Mouse (Mus musculus): ENCODE measurements around the gene Pip4k2a. TPM values are rescaled to one million over a fixed set of nuclear protein-coding genes. Genes with fewer than 3 reads are reported as not detected.

The Pip4k2a gene
- polyA plus RNA-seq, 1 experiment: 21.8 TPM

GRCm38 (mm10) chr2:18982581-18982980, 15.3 kb downstream of the Pip4k2a start:
- no peak for TF ChIP-seq CTCF (IDR thresholded peaks at IDR 0.05; ENCODE audit: extremely low read depth, insufficient read depth, insufficient read length, insufficient replicate concordance)
- TF ChIP-seq POLR2A (IDR thresholded peaks at IDR 0.05; ENCODE audit: low read depth, low read length): no peak
- DNase-seq (ENCODE audit: low read depth in 1 of 2, low spot score in 2 of 2): no peak
- H3K27ac ChIP-seq (ENCODE audit: insufficient read depth, low read length): peak overlapping the region; percentile 75

GRCm38 (mm10) chr2:18979675-18980074, 18.3 kb downstream of the Pip4k2a start:
- WGBS: 65% methylated on average over 7 of the region's 7 CpGs
- H3K4me1 ChIP-seq (ENCODE audit: control insufficient read depth, insufficient read depth, insufficient read length): peaks cover 51% of the 10 kb centered on the region
- no peaks in the 10 kb centered on the region for H3K27me3 ChIP-seq (ENCODE audit: control insufficient read depth, insufficient read depth, low read length)
- DNase-seq (ENCODE audit: low read depth in 1 of 2, low spot score in 2 of 2): no peak
- no peak overlapping the region for H3K4me3 ChIP-seq (ENCODE audit: extremely low read depth, insufficient read depth, insufficient read length)
- TF ChIP-seq POLR2A (IDR thresholded peaks at IDR 0.05; ENCODE audit: low read depth, low read length) (no peak), CTCF (IDR thresholded peaks at IDR 0.05; ENCODE audit: extremely low read depth, insufficient read depth, insufficient read length, insufficient replicate concordance) (no peak)
- H3K36me3 ChIP-seq (ENCODE audit: control insufficient read depth, insufficient read depth, low read length): no peaks in the 10 kb centered on the region
- peak overlapping the region; percentile 30; the same call in 1 of the 2 replicates for H3K27ac ChIP-seq (ENCODE audit: insufficient read depth, low read length)

More at GRCm38 (mm10) chr2:18982581-18982980, 15.3 kb downstream of the Pip4k2a start:
- Histone ChIP-seq H3K4me1 (ENCODE audit: control insufficient read depth, insufficient read depth, insufficient read length) (peaks cover 42% of the 10 kb centered on the region), H3K4me3 (ENCODE audit: extremely low read depth, insufficient read depth, insufficient read length) (no peak overlapping the region), H3K36me3 (ENCODE audit: control insufficient read depth, insufficient read depth, low read length) (no peaks in the 10 kb centered on the region), H3K27me3 (ENCODE audit: control insufficient read depth, insufficient read depth, low read length) (no peaks in the 10 kb centered on the region)
- WGBS: 56% methylated on average over 6 of the region's 6 CpGs

DNA sequence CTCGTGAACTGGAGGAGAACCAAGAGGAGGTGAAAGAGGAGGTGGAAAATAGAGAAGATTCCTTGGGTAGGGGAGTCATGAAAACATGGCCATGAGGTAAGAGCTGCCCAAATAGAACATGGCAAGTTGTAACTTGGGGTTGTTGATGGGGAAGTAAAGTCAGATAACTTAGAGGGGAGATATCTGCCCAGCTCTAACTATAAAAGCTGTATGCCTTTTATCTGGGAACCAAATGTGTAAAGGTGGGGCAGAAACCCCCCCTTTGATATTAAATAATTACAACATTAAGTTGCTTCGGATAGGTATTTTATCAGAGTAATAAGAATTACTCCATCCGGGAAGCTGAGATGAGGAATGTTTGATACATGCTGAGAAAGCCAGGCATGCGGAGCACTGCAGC, 18.9 kb downstream of the Pip4k2a start:
- no peak overlapping the region for H3K27ac ChIP-seq (ENCODE audit: insufficient read depth, low read length)
- peaks cover 48% of the 10 kb centered on the region for H3K4me1 ChIP-seq (ENCODE audit: control insufficient read depth, insufficient read depth, insufficient read length)
- no peak overlapping the region for H3K4me3 ChIP-seq (ENCODE audit: extremely low read depth, insufficient read depth, insufficient read length)
- 91% methylated on average over 4 of the region's 4 CpGs for WGBS
- DNase-seq (ENCODE audit: low read depth in 1 of 2, low spot score in 2 of 2): no peak
- no peaks in the 10 kb centered on the region for H3K36me3 ChIP-seq (ENCODE audit: control insufficient read depth, insufficient read depth, low read length)
- no peaks in the 10 kb centered on the region for H3K27me3 ChIP-seq (ENCODE audit: control insufficient read depth, insufficient read depth, low read length)
- TF ChIP-seq POLR2A (IDR thresholded peaks at IDR 0.05; ENCODE audit: low read depth, low read length) (no peak), CTCF (IDR thresholded peaks at IDR 0.05; ENCODE audit: extremely low read depth, insufficient read depth, insufficient read length, insufficient replicate concordance) (no peak)

GRCm38 (mm10) chr2:18977201-18977805, 20.6 kb downstream of the Pip4k2a start:
- WGBS: 77% methylated on average over 10 of the region's 10 CpGs
- Histone ChIP-seq H3K27ac (ENCODE audit: insufficient read depth, low read length) (no peak overlapping the region), H3K36me3 (ENCODE audit: control insufficient read depth, insufficient read depth, low read length) (no peaks in the 10 kb centered on the region), H3K27me3 (ENCODE audit: control insufficient read depth, insufficient read depth, low read length) (no peaks in the 10 kb centered on the region), H3K4me3 (ENCODE audit: extremely low read depth, insufficient read depth, insufficient read length) (no peak overlapping the region), H3K4me1 (ENCODE audit: control insufficient read depth, insufficient read depth, insufficient read length) (peaks cover 31% of the 10 kb centered on the region)
- TF ChIP-seq CTCF (IDR thresholded peaks at IDR 0.05; ENCODE audit: extremely low read depth, insufficient read depth, insufficient read length, insufficient replicate concordance): no peak
- TF ChIP-seq POLR2A (IDR thresholded peaks at IDR 0.05; ENCODE audit: low read depth, low read length): no peak
- no peak for DNase-seq (ENCODE audit: low read depth in 1 of 2, low spot score in 2 of 2)

DNA sequence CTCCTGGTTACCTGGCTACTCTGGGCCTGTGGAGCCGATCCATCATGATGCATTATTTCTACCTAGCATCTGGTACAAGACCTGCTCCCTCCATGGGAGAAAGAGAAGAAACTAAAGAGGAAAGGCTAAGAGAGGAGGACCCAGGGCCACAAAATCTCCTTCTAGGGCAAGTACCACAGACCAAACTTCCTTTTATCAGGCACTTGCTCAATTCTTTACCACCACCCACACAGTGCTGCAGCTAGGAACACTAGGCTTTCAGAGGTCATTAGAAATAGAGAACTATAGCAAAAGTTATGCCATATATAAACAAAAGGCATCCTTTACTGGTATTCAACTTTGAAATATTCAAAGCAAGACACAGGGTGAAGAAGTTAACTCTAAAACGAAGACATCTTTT, 21.8 kb downstream of the Pip4k2a start:
- Histone ChIP-seq H3K36me3 (ENCODE audit: control insufficient read depth, insufficient read depth, low read length) (no peaks in the 10 kb centered on the region), H3K4me3 (ENCODE audit: extremely low read depth, insufficient read depth, insufficient read length) (no peak overlapping the region), H3K27me3 (ENCODE audit: control insufficient read depth, insufficient read depth, low read length) (no peaks in the 10 kb centered on the region), H3K4me1 (ENCODE audit: control insufficient read depth, insufficient read depth, insufficient read length) (peaks cover 22% of the 10 kb centered on the region), H3K27ac (ENCODE audit: insufficient read depth, low read length) (peak overlapping the region; percentile 37; the same call in 1 of the 2 replicates)
- WGBS: 58% methylated on average over 2 of the region's 2 CpGs
- no peak for TF ChIP-seq CTCF (IDR thresholded peaks at IDR 0.05; ENCODE audit: extremely low read depth, insufficient read depth, insufficient read length, insufficient replicate concordance)
- no peak for TF ChIP-seq POLR2A (IDR thresholded peaks at IDR 0.05; ENCODE audit: low read depth, low read length)
- DNase-seq (ENCODE audit: low read depth in 1 of 2, low spot score in 2 of 2): no peak

DNA sequence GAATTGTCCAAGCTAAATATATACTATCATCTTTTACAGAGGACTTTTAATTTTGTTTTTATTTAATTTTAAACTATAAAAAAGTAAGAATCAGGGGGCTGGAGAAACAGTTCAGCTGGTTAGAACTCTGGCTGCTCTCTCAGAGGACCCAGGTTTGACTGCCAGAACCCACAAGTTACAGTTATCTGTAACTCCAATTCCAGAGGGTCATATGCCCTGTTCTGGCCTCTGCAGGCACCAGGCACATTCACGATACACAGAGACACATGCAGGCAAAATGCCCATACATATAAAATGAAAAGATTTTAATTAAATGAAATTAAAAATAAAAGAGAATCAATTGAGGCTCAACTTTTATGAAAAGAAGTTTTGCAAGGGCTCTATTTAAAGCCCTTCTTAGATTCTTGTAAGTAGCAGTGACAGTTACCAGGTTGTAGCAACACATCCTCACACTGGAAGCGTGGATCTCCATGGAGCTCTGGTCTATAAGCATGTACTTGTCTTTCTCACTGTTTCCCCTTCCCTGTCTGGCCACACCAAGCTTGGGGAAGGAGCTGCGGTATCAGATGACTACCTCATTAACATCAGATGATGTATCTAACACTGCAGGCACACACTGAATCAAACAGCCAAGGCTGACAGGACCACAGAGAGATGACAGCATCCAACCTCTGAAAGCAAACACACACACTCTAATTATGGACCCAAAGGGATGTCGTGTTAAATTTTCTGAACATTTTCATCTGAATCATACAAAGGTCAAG, 22.9 kb downstream of the Pip4k2a start:
- H3K27ac ChIP-seq (ENCODE audit: insufficient read depth, low read length): no peak overlapping the region
- no peak overlapping the region for H3K4me3 ChIP-seq (ENCODE audit: extremely low read depth, insufficient read depth, insufficient read length)
- WGBS: 64% methylated on average over 4 of the region's 4 CpGs
- no peaks in the 10 kb centered on the region for H3K27me3 ChIP-seq (ENCODE audit: control insufficient read depth, insufficient read depth, low read length)
- no peak for DNase-seq (ENCODE audit: low read depth in 1 of 2, low spot score in 2 of 2)
- H3K36me3 ChIP-seq (ENCODE audit: control insufficient read depth, insufficient read depth, low read length): no peaks in the 10 kb centered on the region
- peaks cover 21% of the 10 kb centered on the region for H3K4me1 ChIP-seq (ENCODE audit: control insufficient read depth, insufficient read depth, insufficient read length)
- TF ChIP-seq CTCF (IDR thresholded peaks at IDR 0.05; ENCODE audit: extremely low read depth, insufficient read depth, insufficient read length, insufficient replicate concordance): no peak
- no peak for TF ChIP-seq POLR2A (IDR thresholded peaks at IDR 0.05; ENCODE audit: low read depth, low read length)

GRCm38 (mm10) chr2:18971564-18971963, 26.4 kb downstream of the Pip4k2a start:
- TF ChIP-seq CTCF (IDR thresholded peaks at IDR 0.05; ENCODE audit: extremely low read depth, insufficient read depth, insufficient read length, insufficient replicate concordance) (no peak), POLR2A (IDR thresholded peaks at IDR 0.05; ENCODE audit: low read depth, low read length) (no peak)
- H3K4me3 ChIP-seq (ENCODE audit: extremely low read depth, insufficient read depth, insufficient read length): no peak overlapping the region
- peaks cover 14% of the 10 kb centered on the region for H3K4me1 ChIP-seq (ENCODE audit: control insufficient read depth, insufficient read depth, insufficient read length)
- WGBS: 73% methylated on average over 3 of the region's 3 CpGs
- DNase-seq (ENCODE audit: low read depth in 1 of 2, low spot score in 2 of 2): no peak
- H3K36me3 ChIP-seq (ENCODE audit: control insufficient read depth, insufficient read depth, low read length): no peaks in the 10 kb centered on the region
- H3K27me3 ChIP-seq (ENCODE audit: control insufficient read depth, insufficient read depth, low read length): no peaks in the 10 kb centered on the region
- H3K27ac ChIP-seq (ENCODE audit: insufficient read depth, low read length): no peak overlapping the region
